Mouse (Mus musculus) midbrain, embryonic 16.5 days (tissue): ENCODE results near the gene Frmpd4. TPM values are rescaled to one million over a fixed set of nuclear protein-coding genes. Genes with fewer than 3 reads are reported as not detected.

Experiments
- ATAC-seq: fragments of 200-750 bp; cut with Nextera tagmentation; 2 replicates; pipeline ENCODE4 v1.8.0; 2017; ENCODE audit warnings: moderate TSS enrichment
- H3K27ac ChIP-seq: fragments of 300-500 bp; sonication (generic); 2 replicates; pipeline ENCODE4 v1.5.1; 2014; ENCODE audit warnings: mild to moderate bottlenecking, low read length, mixed read lengths
- H3K27me3 ChIP-seq: fragments of 300-500 bp; sonication (generic); 2 replicates; pipeline ENCODE4 v1.6.1; 2014; ENCODE audit warnings: low read depth, low read length, mixed read lengths; ENCODE audit not compliant: control insufficient read depth, insufficient read depth
- H3K36me3 ChIP-seq: fragments of 300-500 bp; sonication (generic); 2 replicates; pipeline ENCODE4 v1.6.1; 2014; ENCODE audit warnings: mild to moderate bottlenecking, low read length, moderate library complexity, mixed read lengths; ENCODE audit not compliant: control insufficient read depth, insufficient read depth
- H3K4me1 ChIP-seq: fragments of 300-500 bp; sonication (generic); 2 replicates; pipeline ENCODE4 v1.6.1; 2014; ENCODE audit warnings: mild to moderate bottlenecking, low read length, mixed read lengths; ENCODE audit not compliant: control insufficient read depth, insufficient read depth
- H3K4me2 ChIP-seq: fragments of 300-500 bp; sonication (generic); 2 replicates; pipeline ENCODE4 v1.6.1; 2014; ENCODE audit warnings: mild to moderate bottlenecking, low read length, mixed read lengths
- H3K4me3 ChIP-seq: fragments of 300-500 bp; sonication (generic); 2 replicates; pipeline ENCODE4 v1.5.1; 2014; ENCODE audit warnings: low read depth, mild to moderate bottlenecking, low read length, moderate library complexity, mixed read lengths
- H3K9ac ChIP-seq: fragments of 300-500 bp; sonication (generic); 2 replicates; pipeline ENCODE4 v1.6.1; 2014; ENCODE audit warnings: low read depth, low read length, mixed read lengths
- H3K9me3 ChIP-seq: fragments of 300-500 bp; sonication (generic); replicated peaks from 2 replicates; pipeline ENCODE4 v1.6.1; 2014; ENCODE audit warnings: mild to moderate bottlenecking, low read length, mixed read lengths; ENCODE audit not compliant: control insufficient read depth, poor library complexity, severe bottlenecking
- WGBS: fragments of 180-500 bp; shearing (Covaris S2); extraction: QIAGEN DNeasy Blood & Tissue Kit; methylation state at CpG from one replicate; pipeline ENCODE4 v1.1.7; 2014; 5-methylcytosine and 5-hydroxymethylcytosine counted together
- polyA plus RNA-seq: library from polyadenylated mRNA; unstranded; fragments of >200 nt; fragmentation: Nextera tagmentation; extraction: Ambion mirVana; gene quantifications from 2 replicates; pipeline ENCODE4 v1.2.1, GENCODE M21; 2015

Frmpd4 gene
- polyA plus RNA-seq, 1 experiment from 2014 or later = 2.1 TPM

GRCm38 (mm10) chrX:167828456-167828855 lies 748.6 kb downstream of the Frmpd4 start:
- Histone ChIP-seq H3K27ac (no peak overlapping the region), H3K9ac (no peak overlapping the region), H3K36me3 (no peaks in the 10 kb centered on the region), H3K4me1 (no peaks in the 10 kb centered on the region), H3K4me3 (no peak overlapping the region), H3K9me3 (no peaks in the 10 kb centered on the region), H3K4me2 (no peak overlapping the region), H3K27me3 (no peaks in the 10 kb centered on the region; the same call in 1 of the 2 replicates)
- no peak for ATAC-seq

- Histone ChIP-seq H3K4me1 (no peaks in the 10 kb centered on the region), H3K27me3 (peaks cover 5% of the 10 kb centered on the region), H3K36me3 (no peaks in the 10 kb centered on the region), H3K4me3 (no peak overlapping the region), H3K9me3 (no peaks in the 10 kb centered on the region), H3K4me2 (no peak overlapping the region), H3K9ac (no peak overlapping the region), H3K27ac (no peak overlapping the region)
- whole genome bisulfite sequencing = 52% methylated on average over 4 of the region's 4 CpGs
- ATAC-seq = no peak
These were observed 759.7 kb downstream of the Frmpd4 start for GRCm38 (mm10) chrX:167817363-167817762.

GRCm38 (mm10) chrX:167810120-167810519 lies 766.9 kb downstream of the Frmpd4 start:
- ATAC-seq = no peak
- no peak overlapping the region for H3K27ac ChIP-seq
- no peak overlapping the region for H3K4me3 ChIP-seq
- H3K9me3 ChIP-seq = no peaks in the 10 kb centered on the region
- H3K9ac ChIP-seq = no peak overlapping the region
- no peaks in the 10 kb centered on the region for H3K36me3 ChIP-seq
- H3K27me3 ChIP-seq = peaks cover 5% of the 10 kb centered on the region; the same call in 1 of the 2 replicates
- H3K4me1 ChIP-seq = no peaks in the 10 kb centered on the region
- WGBS = 89% methylated on average over 2 of the region's 2 CpGs
- H3K4me2 ChIP-seq = no peak overlapping the region

GRCm38 (mm10) chrX:167808572-167808971 lies 768.5 kb downstream of the Frmpd4 start:
- no peak overlapping the region for H3K27ac ChIP-seq
- H3K9ac ChIP-seq = no peak overlapping the region
- peaks cover 3% of the 10 kb centered on the region; the same call in 1 of the 2 replicates for H3K27me3 ChIP-seq
- no peak overlapping the region for H3K4me3 ChIP-seq
- 82% methylated on average over 5 of the region's 5 CpGs for WGBS
- no peaks in the 10 kb centered on the region for H3K4me1 ChIP-seq
- ATAC-seq = no peak
- H3K4me2 ChIP-seq = no peak overlapping the region
- no peaks in the 10 kb centered on the region for H3K36me3 ChIP-seq
- H3K9me3 ChIP-seq = no peaks in the 10 kb centered on the region

- Histone ChIP-seq H3K27ac (no peak overlapping the region), H3K9ac (no peak overlapping the region), H3K9me3 (no peaks in the 10 kb centered on the region), H3K27me3 (no peaks in the 10 kb centered on the region), H3K36me3 (no peaks in the 10 kb centered on the region), H3K4me3 (no peak overlapping the region), H3K4me1 (no peaks in the 10 kb centered on the region), H3K4me2 (no peak overlapping the region)
- WGBS = 85% methylated on average over 2 of the region's 2 CpGs
- no peak for ATAC-seq
These were observed 788.3 kb downstream of the Frmpd4 start for GRCm38 (mm10) chrX:167788737-167789136.

- ATAC-seq = no peak
- H3K4me1 ChIP-seq = no peaks in the 10 kb centered on the region
- no peak overlapping the region for H3K4me2 ChIP-seq
- no peak overlapping the region for H3K27ac ChIP-seq
- H3K9ac ChIP-seq = no peak overlapping the region
- H3K36me3 ChIP-seq = no peaks in the 10 kb centered on the region
- no peaks in the 10 kb centered on the region for H3K9me3 ChIP-seq
- H3K27me3 ChIP-seq = no peaks in the 10 kb centered on the region
- no peak overlapping the region for H3K4me3 ChIP-seq
These were observed 793.5 kb downstream of the Frmpd4 start for GRCm38 (mm10) chrX:167783526-167783925.

- H3K9me3 ChIP-seq = no peaks in the 10 kb centered on the region
- H3K36me3 ChIP-seq = no peaks in the 10 kb centered on the region
- no peak overlapping the region for H3K27ac ChIP-seq
- H3K27me3 ChIP-seq = peaks cover 4% of the 10 kb centered on the region; the same call in 1 of the 2 replicates
- 86% methylated on average over 3 of the region's 3 CpGs for WGBS
- no peak for ATAC-seq
- H3K4me3 ChIP-seq = no peak overlapping the region
- no peaks in the 10 kb centered on the region for H3K4me1 ChIP-seq
- no peak overlapping the region for H3K4me2 ChIP-seq
- no peak overlapping the region for H3K9ac ChIP-seq
These were observed 857.5 kb downstream of the Frmpd4 start for GRCm38 (mm10) chrX:167719564-167719981.

- Histone ChIP-seq H3K4me1 (no peaks in the 10 kb centered on the region), H3K27ac (no peak overlapping the region), H3K9me3 (no peaks in the 10 kb centered on the region), H3K36me3 (no peaks in the 10 kb centered on the region), H3K27me3 (peaks cover 3% of the 10 kb centered on the region; the same call in 1 of the 2 replicates), H3K4me2 (no peak overlapping the region), H3K9ac (no peak overlapping the region), H3K4me3 (no peak overlapping the region)
- WGBS = 62% methylated on average over 1 of the region's 1 CpGs
- ATAC-seq = no peak
These were observed 857.9 kb downstream of the Frmpd4 start for GRCm38 (mm10) chrX:167719092-167719491.

GRCm38 (mm10) chrX:167654806-167655495 lies 922.1 kb downstream of the Frmpd4 start:
- H3K36me3 ChIP-seq = no peaks in the 10 kb centered on the region
- peak; percentile 66; the same call in 1 of the 2 replicates for ATAC-seq
- H3K4me2 ChIP-seq = no peak overlapping the region
- H3K4me3 ChIP-seq = no peak overlapping the region
- H3K4me1 ChIP-seq = no peaks in the 10 kb centered on the region
- no peak overlapping the region for H3K27ac ChIP-seq
- no peaks in the 10 kb centered on the region for H3K9me3 ChIP-seq
- WGBS = 24% methylated on average over 5 of the region's 5 CpGs
- H3K27me3 ChIP-seq = peaks cover 8% of the 10 kb centered on the region
- H3K9ac ChIP-seq = no peak overlapping the region
